Mouse (Mus musculus) left cerebral cortex, postnatal 10 days (tissue): ENCODE data around the gene Clic3. TPM values are rescaled to one million over a fixed set of nuclear protein-coding genes. Genes with fewer than 3 reads are reported as not detected.

Experiments
- DNase-seq, 2 experiments: peaks; one replicate each; pipeline ENCODE4 v3.0.0; 2021 to 2022; ENCODE audit warnings: low spot score in 2 of 2, mixed read lengths in 1 of 2; ENCODE audit errors: extremely low spot score in 1 of 2
- intact Hi-C: fragments of 180-260 bp; cut with DNase I; formaldehyde crosslinking; loops from one replicate; pipeline ENCODE4 v1.15.1; 2025
- total RNA-seq, 2 experiments: library from RNA; stranded (reverse); gene quantifications; 2 replicates each; pipeline ENCODE4 v1.2.3; 2021

Gene Clic3
- total RNA-seq, 2 experiments from 2014 or later = 0.87 TPM; not detected in 1

GRCm38 (mm10) chr2:25434292-25434691 is 22.3 kb upstream of the Clic3 start:
- intact Hi-C loops = no loop called here
- DNase-seq = peak in 1 of 2 experiments; percentile 19

- intact Hi-C loops = no loop called here
- DNase-seq = peak in 1 of 2 experiments; percentile 11
These were observed 20.3 kb upstream of the Clic3 start for GRCm38 (mm10) chr2:25436286-25436820.

GRCm38 (mm10) chr2:25441067-25441466 is 15.6 kb upstream of the Clic3 start:
- intact Hi-C loops = no loop called here
- DNase-seq = no peak

- intact Hi-C loops = no loop called here
These were observed 14.0 kb upstream of the Clic3 start for GRCm38 (mm10) chr2:25442682-25443081.

GRCm38 (mm10) chr2:25450853-25451647 is 5.6 kb upstream of the Clic3 start:
- intact Hi-C loops = no loop called here

More at GRCm38 (mm10) chr2:25442682-25443081, 14.0 kb upstream of the Clic3 start:
- DNase-seq = no peak

GRCm38 (mm10) chr2:25452951-25453350 is 3.7 kb upstream of the Clic3 start:
- DNase-seq = no peak
- intact Hi-C loops = no loop called here

More at GRCm38 (mm10) chr2:25450853-25451647, 5.6 kb upstream of the Clic3 start:
- DNase-seq = no peak

DNA sequence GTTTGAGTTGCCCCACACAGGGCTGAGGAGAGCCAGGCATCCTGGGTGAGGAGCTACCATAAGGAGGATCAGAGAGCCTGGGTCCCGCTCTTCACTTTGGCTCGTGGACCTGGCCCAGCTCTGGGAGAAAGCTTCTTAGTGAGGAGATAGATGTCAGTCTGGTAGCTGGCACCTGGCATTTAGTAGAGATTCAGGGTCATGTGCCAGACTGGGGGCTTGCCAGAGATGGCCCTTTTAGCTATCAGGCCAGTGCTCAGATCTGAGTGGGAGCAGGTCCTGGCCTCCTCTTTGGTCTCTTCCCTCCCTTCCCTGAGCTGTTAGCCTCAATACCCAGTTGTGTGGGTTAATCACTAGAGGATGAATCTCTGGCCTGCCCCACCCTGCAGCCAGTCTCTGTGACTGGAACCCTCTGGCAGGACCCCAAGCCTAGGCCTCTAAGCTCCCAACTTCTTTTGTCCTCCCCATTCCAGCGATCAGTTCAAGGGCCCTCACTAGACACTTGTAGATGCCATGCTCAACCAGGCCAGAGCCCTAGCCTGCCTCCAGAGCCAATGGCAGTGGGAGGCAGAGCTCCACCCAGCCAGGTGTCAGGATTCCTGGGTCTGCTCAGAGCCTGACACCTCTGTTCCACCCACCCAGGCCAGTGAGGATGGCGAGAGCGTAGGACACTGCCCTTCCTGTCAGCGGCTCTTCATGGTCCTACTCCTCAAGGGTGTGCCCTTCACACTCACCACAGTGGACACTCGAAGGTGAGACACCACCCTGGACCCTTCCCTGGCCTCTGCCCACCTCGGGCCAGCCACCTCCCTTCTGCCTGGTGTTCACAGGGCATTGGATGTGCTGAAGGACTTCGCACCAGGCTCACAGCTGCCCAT is 621 bp downstream of the Clic3 start:
- intact Hi-C loops = no loop called here
- DNase-seq = no peak

- peak in 1 of 2 experiments; percentile 72 for DNase-seq
- intact Hi-C loops = no loop called here
These were observed 2.3 kb downstream of the Clic3 start for GRCm38 (mm10) chr2:25458911-25459310.

GRCm38 (mm10) chr2:25460135-25460534 is 3.5 kb downstream of the Clic3 start:
- DNase-seq = peak in 1 of 2 experiments; percentile 72
- intact Hi-C loops = no loop called here

DNA sequence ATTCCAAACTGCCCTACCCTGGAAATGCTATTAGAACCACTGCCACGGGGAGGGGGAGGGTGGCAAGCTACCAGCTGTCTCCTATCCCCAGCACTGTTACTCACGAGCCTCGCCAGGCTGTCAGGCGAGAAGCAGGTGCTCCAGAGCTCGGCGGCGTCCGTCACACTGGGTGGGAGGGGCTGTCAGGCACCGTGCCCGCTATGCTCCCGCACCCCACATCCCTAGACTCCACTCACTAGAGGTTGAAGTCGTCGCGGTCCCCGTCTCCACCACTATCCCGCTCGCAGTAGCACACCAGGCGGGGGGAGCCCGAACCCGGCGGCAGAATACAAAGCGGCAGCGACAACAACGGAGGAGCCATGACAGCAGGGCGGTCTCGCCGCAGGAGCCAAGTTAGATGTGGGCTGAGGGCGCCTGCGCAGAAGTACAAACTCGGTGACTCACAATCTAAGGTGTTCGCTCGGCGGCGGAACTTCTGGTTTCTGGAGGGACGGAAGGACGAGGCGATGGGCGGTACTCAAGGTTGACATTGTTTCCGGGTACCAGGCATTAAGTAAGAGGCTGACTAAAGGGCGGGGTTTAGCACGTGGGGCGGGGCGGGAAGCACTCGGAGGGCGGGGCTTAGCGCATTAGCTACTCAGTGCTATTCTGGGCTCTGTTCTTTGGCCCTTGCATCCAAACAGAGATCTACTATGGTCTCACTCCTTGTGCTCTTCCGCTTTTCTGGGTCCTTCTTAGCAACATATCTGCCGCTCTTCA is 4.1 kb downstream of the Clic3 start, which contains the start of gene Paxx:
Gene Paxx (minus strand): TSS at position 544 of the 759 bp plus-strand sequence.
- intact Hi-C loops = no loop called here
- peak; percentile 94 to 96 for DNase-seq

DNA sequence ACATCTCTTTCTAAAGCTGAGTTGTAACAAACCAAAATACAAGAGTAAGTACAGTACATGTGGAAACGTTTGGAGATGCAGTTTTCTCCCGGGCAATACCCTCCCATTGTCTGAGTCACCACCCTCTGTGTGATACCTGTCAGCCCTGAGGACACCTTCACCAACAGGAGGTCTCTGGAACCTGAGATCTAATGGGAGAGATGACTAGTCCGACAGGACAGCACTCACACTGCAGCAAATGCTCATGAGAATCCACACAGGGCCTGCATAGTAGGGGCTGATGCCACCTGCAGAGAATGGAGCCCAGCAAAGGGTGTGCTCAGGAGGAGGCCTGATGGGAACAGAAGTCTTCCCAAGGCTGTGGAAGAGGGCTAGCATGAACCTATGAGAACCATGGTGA is 4.8 kb downstream of the Clic3 start:
- intact Hi-C loops = no loop called here
- DNase-seq = no peak

DNA sequence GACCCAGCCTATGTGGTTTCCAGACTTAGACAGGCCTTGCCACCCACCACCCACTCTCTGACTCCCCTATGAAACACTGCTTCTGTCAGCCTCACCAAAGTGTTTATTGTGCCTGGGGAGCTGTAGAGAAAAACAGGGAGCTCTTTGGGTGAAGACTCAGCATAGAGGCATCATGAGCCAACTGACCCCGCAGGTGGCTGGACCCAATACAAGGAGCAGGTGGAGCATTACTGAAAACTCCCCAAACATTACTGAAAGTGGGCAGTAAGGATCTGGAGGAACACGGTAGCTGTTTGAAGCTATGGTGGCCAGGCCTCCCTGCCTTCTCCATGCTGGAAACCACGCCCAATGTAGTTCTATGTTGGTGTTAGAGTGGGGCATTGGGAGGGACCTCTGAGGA is 7.0 kb downstream of the Clic3 start:
- intact Hi-C loops = no loop called here
- DNase-seq = no peak

DNA sequence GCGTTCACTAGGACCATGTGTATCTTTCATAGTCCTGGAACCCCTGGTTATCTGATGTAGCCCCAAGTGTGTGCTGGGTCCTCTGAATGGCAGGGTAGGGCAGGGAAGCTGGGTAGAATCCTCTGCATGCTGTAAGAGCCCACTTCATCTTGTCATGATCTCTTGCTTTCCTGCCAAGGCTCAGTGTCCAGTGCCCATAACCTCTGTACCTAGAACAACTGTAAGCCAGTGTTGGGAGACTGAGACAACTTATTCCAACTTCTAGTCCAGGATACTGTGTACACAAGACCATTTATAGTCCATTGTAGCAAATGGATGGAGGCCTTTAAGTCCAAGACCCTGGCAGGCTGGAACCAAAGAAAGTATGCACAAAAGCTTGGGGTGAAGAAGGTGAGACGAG is 8.6 kb downstream of the Clic3 start:
- intact Hi-C loops = no loop called here
- DNase-seq = no peak

DNA sequence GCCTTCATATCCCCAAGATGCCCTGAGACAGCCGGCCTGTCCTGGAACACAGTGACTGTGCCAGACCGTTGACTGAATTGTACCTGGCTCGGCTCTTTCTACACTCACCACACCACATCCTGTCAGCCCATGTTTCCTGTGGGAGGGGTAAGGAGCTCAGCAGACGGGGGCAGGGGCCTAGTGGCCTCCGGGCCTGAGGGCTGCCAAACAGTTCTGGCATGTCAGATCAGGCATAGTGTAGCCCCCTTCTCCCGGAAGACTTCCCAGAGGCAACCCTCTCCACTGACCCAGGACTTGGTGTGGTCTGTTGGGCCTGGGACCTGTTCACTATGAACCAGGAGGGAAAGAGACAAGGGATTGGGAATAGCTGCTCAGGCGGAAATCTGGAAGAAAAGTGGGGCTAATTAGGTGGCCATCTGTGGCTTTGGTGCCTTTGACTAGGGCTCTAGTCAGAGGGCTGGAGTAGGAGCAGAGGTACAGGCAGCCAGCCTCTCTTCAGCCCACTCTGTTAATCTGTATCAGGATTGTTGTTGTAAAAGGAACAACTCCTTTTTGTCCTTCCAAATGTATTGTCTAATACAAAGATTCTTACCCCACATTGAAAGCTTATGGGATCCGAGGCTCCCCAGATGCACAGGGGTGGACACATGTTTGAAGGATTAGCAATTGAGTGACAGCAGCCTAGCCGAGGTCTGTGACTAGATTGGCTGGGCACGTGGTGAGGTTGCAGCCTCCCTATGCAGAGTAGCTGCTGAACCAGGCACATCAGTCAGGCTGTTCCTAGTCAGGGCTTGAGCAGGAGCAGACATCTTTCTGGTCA is 9.4 kb downstream of the Clic3 start:
- no peak for DNase-seq
- intact Hi-C loops = no loop called here

GRCm38 (mm10) chr2:25467606-25468303 is 11.1 kb downstream of the Clic3 start:
- intact Hi-C loops = no loop called here

DNA sequence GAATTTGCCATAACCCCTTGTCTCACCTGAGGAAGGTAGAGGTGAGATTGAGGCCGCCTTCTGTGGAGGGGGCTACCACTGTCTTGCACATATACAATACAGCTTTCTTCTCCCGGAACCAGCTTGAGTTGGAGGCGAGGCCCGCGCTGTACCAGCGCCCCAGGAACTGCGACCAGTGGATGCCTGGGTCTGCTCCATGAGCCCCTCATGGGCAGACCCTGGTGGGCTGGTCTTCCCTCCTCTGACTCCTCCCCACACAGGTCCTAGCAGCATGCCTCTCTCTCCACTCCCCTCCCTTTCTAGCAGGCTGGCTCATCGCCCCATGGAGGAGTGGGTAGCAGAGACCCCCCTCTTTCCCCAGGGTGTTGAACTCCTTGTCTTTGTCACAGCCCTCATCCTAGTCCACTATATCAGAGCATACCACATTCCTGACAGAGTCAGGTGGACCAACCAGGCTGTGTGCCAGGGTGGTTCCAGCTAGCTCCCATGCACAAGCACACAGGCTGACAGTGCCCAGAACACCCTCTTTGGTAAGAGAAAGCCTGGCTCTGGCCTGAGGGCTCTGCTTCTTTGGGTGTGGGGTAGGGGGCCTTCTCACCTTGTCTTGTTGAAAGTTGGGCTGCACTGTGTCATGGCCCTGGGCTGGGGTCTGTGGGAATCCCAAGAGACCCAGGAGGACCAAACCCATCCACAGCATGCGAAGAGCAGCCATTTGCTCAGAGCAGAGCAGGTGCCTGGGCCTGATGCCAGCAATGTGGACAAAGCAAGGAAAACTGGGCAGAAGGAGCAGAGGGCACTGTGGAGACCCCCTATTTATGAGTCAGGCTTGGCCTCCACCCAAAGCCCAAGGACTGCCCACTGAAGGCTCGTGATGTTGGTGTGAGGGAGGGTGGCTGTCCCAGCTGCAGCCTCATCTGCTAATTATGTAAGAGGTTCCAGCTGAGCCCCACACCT is 12.6 kb downstream of the Clic3 start:
- DNase-seq = peak in 1 of 2 experiments; percentile 73
- intact Hi-C loops = no loop called here

More at GRCm38 (mm10) chr2:25467606-25468303, 11.1 kb downstream of the Clic3 start:
- DNase-seq = no peak
